8 mouse cellular contexts compared by ENCODE assay signal in the genomic region with DNA sequence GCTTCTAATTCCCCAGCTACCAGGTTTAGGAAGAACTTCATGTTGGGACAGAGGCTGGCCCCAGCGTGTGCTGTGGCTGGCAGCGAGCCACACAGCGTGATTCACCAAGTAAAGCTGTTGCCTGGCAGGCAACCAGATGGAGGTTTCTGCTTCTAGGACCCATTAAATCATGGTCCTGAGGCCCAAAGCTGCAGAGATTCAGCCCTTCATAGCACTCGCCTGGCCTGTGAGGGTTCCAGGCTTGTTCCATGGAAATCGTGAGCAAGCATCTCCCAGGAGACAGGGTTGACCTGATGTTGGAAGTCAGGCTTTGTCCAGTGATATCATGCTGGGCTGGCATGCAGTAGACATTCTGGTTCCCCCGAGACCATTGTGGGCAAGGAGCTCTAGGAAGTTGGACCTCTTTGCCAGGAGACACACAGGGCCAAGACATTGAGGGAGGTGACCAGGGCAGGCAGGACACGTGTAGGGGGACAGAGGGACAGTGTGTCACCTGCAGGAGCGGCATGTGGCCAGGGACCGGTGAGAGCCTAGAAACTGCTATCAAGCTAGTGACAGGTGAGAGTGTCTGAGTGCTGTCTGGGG. TPM values are rescaled to one million over a fixed set of nuclear protein-coding genes. Genes with fewer than 3 reads are reported as not detected.
A peak's percentile ranks its signal among the peaks of the same experiment; 100 is the strongest.
DNase-seq lines count a peak whose midpoint lies in the region; ATAC-seq lines count a peak whose summit lies in the region.

No protein-coding gene starts in this region.

- H3K4me1 ChIP-seq in megakaryocyte, embryonic 14.5 days, result peaks cover 3% of the 10 kb centered on the region; the same call in 1 of the 2 replicates
- peaks cover 65% of the 10 kb centered on the region for H3K4me1 ChIP-seq in heart, embryonic 13.5 days

- H3K27ac ChIP-seq in heart, embryonic 13.5 days (replicated peaks), result peak overlapping the region; percentile 96

- no peak overlapping the region for H3K4me2 ChIP-seq in heart, embryonic 13.5 days

- intact Hi-C loops in left cerebral cortex, postnatal 14 days (cut with DNase I), result no loop called here

- WGBS in heart, embryonic 13.5 days, result 52% methylated on average over 9 of the region's 9 CpGs

- H3K9me3 ChIP-seq in megakaryocyte, embryonic 14.5 days, result no peaks in the 10 kb centered on the region
- H3K9me3 ChIP-seq in heart, embryonic 13.5 days, result no peaks in the 10 kb centered on the region

- no peaks in the 10 kb centered on the region for H3K36me3 ChIP-seq in megakaryocyte, embryonic 14.5 days (replicated peaks; ENCODE audit: low read length)
- peaks cover 23% of the 10 kb centered on the region for H3K36me3 ChIP-seq in heart, embryonic 13.5 days

- peak overlapping the region; percentile 15; the same call in 1 of the 2 replicates for H3K9ac ChIP-seq in heart, embryonic 13.5 days

- peaks cover 68% of the 10 kb centered on the region for H3K27me3 ChIP-seq in megakaryocyte, embryonic 14.5 days (replicated peaks)
- no peaks in the 10 kb centered on the region for H3K27me3 ChIP-seq in heart, embryonic 13.5 days (replicated peaks)

- H3K4me3 ChIP-seq in megakaryocyte, embryonic 14.5 days (replicated peaks), result peak overlapping the region; percentile 38
- no peak overlapping the region for H3K4me3 ChIP-seq in heart, embryonic 13.5 days

- peak; percentile 71 to 80 for DNase-seq in cerebellum, postnatal 14 days
- DNase-seq in left cerebral cortex, postnatal 14 days (ENCODE audit: low spot score in 2 of 2), result peak; percentile 69 to 73
- DNase-seq in right cerebral cortex, postnatal 10 days (ENCODE audit: low spot score in 2 of 2), result peak; percentile 69
- no peak for DNase-seq in thymus, postnatal 4 days
- DNase-seq in spleen, postnatal 14 days (ENCODE audit: low spot score in 2 of 2), result no peak

- ATAC-seq in megakaryocyte, adult 5-6 weeks (ENCODE audit: poor library complexity, severe bottlenecking), result no peak
- no peak for ATAC-seq in heart, embryonic 13.5 days (ENCODE audit: extremely low read depth, insufficient number of reproducible peaks, low FRiP score, low TSS enrichment)

RNA-seq across cellular contexts. Expression of a gene that starts 50.5 kb away (rescaled TPM):
- polyA plus RNA-seq in megakaryocyte, embryonic 14.5 days (2012; ENCODE audit: insufficient read depth, low replicate concordance), result 0.03 and 0.25 TPM in 2 replicates
- total RNA-seq in megakaryocyte, adult 5-6 weeks (2015), result 0.78 and 2.2 TPM in 2 replicates
- total RNA-seq in megakaryocyte, adult 5-6 weeks (2017), result 0.77 and 1.1 TPM in 2 replicates
- 44.3 and 48.8 TPM in 2 replicates for polyA plus RNA-seq in heart, embryonic 13.5 days (2015; fragmentation: Nextera tagmentation; extraction: Ambion mirVana)
- 10 to 100 TPM; 10.8 to 13.3 TPM for total RNA-seq in left cerebral cortex, postnatal 14 days (2021)

Comparison
In these comparisons a context has a peak if more than half of its experiments do, and no peak if none do; other contexts are left out.
1. DNase-seq: peak in cerebellum, postnatal 14 days (2 of 2), left cerebral cortex, postnatal 14 days (2 of 2) and right cerebral cortex, postnatal 10 days (2 of 2); none in thymus, postnatal 4 days (single experiment) and spleen, postnatal 14 days (0 of 2).